30 mouse cellular contexts compared by ENCODE assay signal in the genomic region with DNA sequence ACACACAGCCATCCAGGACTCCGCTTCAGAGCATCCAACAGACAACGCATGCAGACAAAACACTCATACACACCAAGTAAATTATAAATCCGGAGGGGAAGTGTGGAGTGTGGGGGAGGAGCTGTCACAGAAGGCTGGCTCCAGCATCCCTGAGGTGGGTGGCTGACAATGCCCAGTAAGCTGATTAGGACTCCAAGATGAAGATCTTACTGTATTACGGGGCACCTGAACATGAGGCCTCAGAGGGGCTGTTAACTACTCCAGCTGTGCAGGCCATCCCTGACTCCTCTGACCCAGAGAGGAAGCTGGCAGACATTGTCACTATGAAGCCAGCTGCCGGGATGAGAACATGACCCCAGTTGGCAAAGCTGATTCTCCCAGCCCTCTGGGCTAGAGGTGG. TPM values are rescaled to one million over a fixed set of nuclear protein-coding genes. Genes with fewer than 3 reads are reported as not detected.
"Had no signal": no experiment of that assay in that cellular context is flagged by ENCODE, and none has a peak within 500 bp of the region (broad histone marks: within the 10 kb centered on the region; RNA-seq: fewer than 3 reads in every experiment).

No protein-coding gene starts in this region.

- ATAC-seq: hindbrain, postnatal 0 days; intestine, embryonic 16.5 days had no signal

- H3K27ac ChIP-seq: heart, adult 2 months; heart, embryonic 13.5 days; heart, embryonic 15.5 days; hindbrain, embryonic 13.5 days; hindbrain, embryonic 15.5 days; hindbrain, postnatal 0 days; layer of hippocampus, adult 2 months; left cerebral cortex, adult 2 months; limb, embryonic 10.5 days; limb, embryonic 12.5 days had no signal

- H3K27me3 ChIP-seq: hindbrain, embryonic 15.5 days had no signal

- DNase-seq: gastrocnemius, postnatal 14 days; gastrocnemius, postnatal 36 days; heart, adult 11 months; heart, adult 2 months; heart, postnatal 14 days; heart, postnatal 36 days; kidney, adult 11 months; kidney, adult 8-10 months; kidney, postnatal 10 days; kidney, postnatal 25 days; kidney, postnatal 4 days; liver had no signal

- H3K4me3 ChIP-seq: heart, adult 2 months; heart, embryonic 13.5 days; heart, embryonic 15.5 days; hindbrain, embryonic 13.5 days; hindbrain, embryonic 15.5 days; layer of hippocampus, adult 2 months; left cerebral cortex, adult 2 months; limb, embryonic 10.5 days; limb, embryonic 12.5 days had no signal

- H3K9me3 ChIP-seq: heart, embryonic 13.5 days; heart, embryonic 15.5 days; hindbrain, embryonic 13.5 days; hindbrain, embryonic 15.5 days; limb, embryonic 10.5 days; limb, embryonic 12.5 days had no signal

- H3K36me3 ChIP-seq: heart, embryonic 13.5 days; heart, embryonic 15.5 days; hindbrain, embryonic 13.5 days; hindbrain, embryonic 15.5 days; limb, embryonic 10.5 days; limb, embryonic 12.5 days had no signal

- H3K4me2 ChIP-seq: heart, embryonic 11.5 days; heart, embryonic 13.5 days; heart, embryonic 15.5 days; hindbrain, embryonic 13.5 days; hindbrain, embryonic 15.5 days; limb, embryonic 12.5 days had no signal

- H3K9ac ChIP-seq: heart, embryonic 13.5 days; heart, embryonic 15.5 days; hindbrain, embryonic 13.5 days; hindbrain, embryonic 15.5 days; limb, embryonic 12.5 days had no signal

RNA-seq across cellular contexts. Expression of gene Rdh8, which starts 1.7 kb away (rescaled TPM):
- polyA plus RNA-seq: gonadal fat pad, adult 2 months; heart, adult 2 months; heart, embryonic 11.5 days; heart, embryonic 13.5 days; heart, embryonic 15.5 days; heart, postnatal 0 days; hindbrain, embryonic 11.5 days; hindbrain, embryonic 13.5 days; hindbrain, embryonic 15.5 days; hindbrain, postnatal 0 days; intestine, embryonic 14.5 days; intestine, embryonic 16.5 days; kidney, embryonic 14.5 days; kidney, embryonic 16.5 days; limb, embryonic 10.5 days; limb, embryonic 12.5 days; limb, embryonic 14.5 days had no signal

RNA-seq across cellular contexts. Expression of gene Col5a3, which starts 5.1 kb away (rescaled TPM):
- polyA plus RNA-seq: heart, embryonic 11.5 days had no signal
